23 mouse cellular contexts compared by ENCODE assay signal in the genomic region with DNA sequence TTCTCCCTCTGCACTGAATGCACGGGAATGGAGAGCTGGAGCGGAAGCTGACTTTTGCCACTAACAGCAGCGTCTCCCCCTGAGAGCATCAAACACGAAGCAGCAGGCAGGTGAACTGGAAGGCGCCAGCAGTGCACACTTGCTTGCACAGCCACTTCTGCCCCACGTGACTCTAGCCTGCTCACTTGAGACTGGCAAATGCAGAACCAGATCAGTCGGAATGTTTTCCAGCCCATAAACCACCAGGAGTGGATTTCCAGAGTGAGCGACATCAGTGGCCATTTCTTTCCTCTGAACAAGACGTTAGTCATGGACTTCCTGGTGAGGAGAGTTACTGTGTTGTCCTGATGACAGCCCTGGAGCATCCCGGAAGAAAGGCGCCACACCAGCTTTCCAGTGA.
A peak's percentile ranks its signal among the peaks of the same experiment; 100 is the strongest.
DNase-seq lines count a peak whose midpoint lies in the region; ATAC-seq and TF ChIP-seq lines count a peak whose summit lies in the region.
"Had no signal": no experiment of that assay in that cellular context is flagged by ENCODE, and none has a peak within 500 bp of the region (broad histone marks: within the 10 kb centered on the region; RNA-seq: fewer than 3 reads in every experiment).

No protein-coding gene starts in this region.

- H3K4me1 ChIP-seq in embryonic facial prominence, embryonic 13.5 days = peaks cover 19% of the 10 kb centered on the region
- no peaks in the 10 kb centered on the region for H3K4me1 ChIP-seq in embryonic facial prominence, embryonic 10.5 days
- no peaks in the 10 kb centered on the region for H3K4me1 ChIP-seq in hindbrain, embryonic 16.5 days (ENCODE audit: control insufficient read depth, insufficient read depth, low read depth, low read length)
- H3K4me1 ChIP-seq in hindbrain, postnatal 0 days (ENCODE audit: insufficient read depth, low read length) = no peaks in the 10 kb centered on the region
- H3K4me1 ChIP-seq: forebrain, embryonic 12.5 days; limb, embryonic 10.5 days; stomach, embryonic 15.5 days had no signal

- DNase-seq in embryonic facial prominence, embryonic 10.5 days (ENCODE audit: low spot score) = no peak
- peak; percentile 12 for DNase-seq in kidney, adult 18-20 months
- DNase-seq in kidney, postnatal 10 days = peak; percentile 27
- DNase-seq in retina, embryonic 14.5 days (ENCODE audit: low spot score) = peak; percentile 43
- no peak for DNase-seq in thymus, postnatal 10 days (ENCODE audit: low spot score in 2 of 2)
- no peak for DNase-seq in hindbrain, postnatal 0 days (ENCODE audit: low spot score)
- DNase-seq: adrenal gland, postnatal 14 days; cerebellum, postnatal 10 days; heart, adult 18-20 months; heart, postnatal 36 days; layer of hippocampus, adult 9-11 months; lung, adult 18-20 months; lung, postnatal 14 days; right cerebral cortex, postnatal 25 days had no signal

- no peaks in the 10 kb centered on the region for H3K27me3 ChIP-seq in embryonic facial prominence, embryonic 13.5 days
- H3K27me3 ChIP-seq in embryonic facial prominence, embryonic 10.5 days (replicated peaks; ENCODE audit: low read depth, poor library complexity, severe bottlenecking) = no peaks in the 10 kb centered on the region
- H3K27me3 ChIP-seq in hindbrain, embryonic 16.5 days (replicated peaks; ENCODE audit: control insufficient read depth, insufficient read depth, low read length) = no peaks in the 10 kb centered on the region
- no peaks in the 10 kb centered on the region for H3K27me3 ChIP-seq in hindbrain, postnatal 0 days (ENCODE audit: insufficient read depth, low read length)
- H3K27me3 ChIP-seq: forebrain, embryonic 12.5 days; stomach, embryonic 15.5 days had no signal

- 79% methylated on average over 11 of the region's 11 CpGs for WGBS in embryonic facial prominence, embryonic 13.5 days
- 81% methylated on average over 11 of the region's 11 CpGs for WGBS in embryonic facial prominence, embryonic 10.5 days
- WGBS in hindbrain, embryonic 16.5 days = 70% methylated on average over 11 of the region's 11 CpGs
- WGBS in hindbrain, postnatal 0 days = 69% methylated on average over 11 of the region's 11 CpGs

- no peak for TF ChIP-seq CTCF in hindbrain, postnatal 0 days (IDR thresholded peaks at IDR 0.05; ENCODE audit: low read depth)

- H3K9me3 ChIP-seq in embryonic facial prominence, embryonic 13.5 days = no peaks in the 10 kb centered on the region
- no peaks in the 10 kb centered on the region for H3K9me3 ChIP-seq in embryonic facial prominence, embryonic 10.5 days
- no peaks in the 10 kb centered on the region for H3K9me3 ChIP-seq in hindbrain, embryonic 16.5 days (ENCODE audit: control insufficient read depth, low read length)
- no peaks in the 10 kb centered on the region for H3K9me3 ChIP-seq in hindbrain, postnatal 0 days (ENCODE audit: low read length)
- H3K9me3 ChIP-seq: forebrain, embryonic 12.5 days; limb, embryonic 10.5 days; stomach, embryonic 15.5 days had no signal

- H3K4me3 ChIP-seq in embryonic facial prominence, embryonic 13.5 days = no peak overlapping the region
- no peak overlapping the region for H3K4me3 ChIP-seq in embryonic facial prominence, embryonic 10.5 days
- no peak overlapping the region for H3K4me3 ChIP-seq in hindbrain, embryonic 16.5 days (ENCODE audit: low read length)
- no peak overlapping the region for H3K4me3 ChIP-seq in hindbrain, postnatal 0 days (ENCODE audit: low read length)
- H3K4me3 ChIP-seq: forebrain, embryonic 12.5 days; left cerebral cortex, adult 2 months; limb, embryonic 10.5 days; stomach, embryonic 15.5 days had no signal

- peaks cover 4% of the 10 kb centered on the region; the same call in 1 of the 2 replicates for H3K36me3 ChIP-seq in embryonic facial prominence, embryonic 13.5 days
- H3K36me3 ChIP-seq in embryonic facial prominence, embryonic 10.5 days (replicated peaks) = no peaks in the 10 kb centered on the region
- H3K36me3 ChIP-seq in hindbrain, embryonic 16.5 days (ENCODE audit: control insufficient read depth, insufficient read depth, low read length) = no peaks in the 10 kb centered on the region
- no peaks in the 10 kb centered on the region for H3K36me3 ChIP-seq in hindbrain, postnatal 0 days (ENCODE audit: insufficient read depth, low read length)
- H3K36me3 ChIP-seq: forebrain, embryonic 12.5 days; limb, embryonic 10.5 days; stomach, embryonic 15.5 days had no signal

- H3K27ac ChIP-seq in embryonic facial prominence, embryonic 13.5 days = peak overlapping the region; percentile 12; the same call in 1 of the 2 replicates
- no peak overlapping the region for H3K27ac ChIP-seq in embryonic facial prominence, embryonic 10.5 days (replicated peaks)
- no peak overlapping the region for H3K27ac ChIP-seq in hindbrain, embryonic 16.5 days (ENCODE audit: low read depth, low read length)
- no peak overlapping the region for H3K27ac ChIP-seq in hindbrain, postnatal 0 days
- H3K27ac ChIP-seq: forebrain, embryonic 12.5 days; hindbrain, embryonic 14.5 days; left cerebral cortex, adult 2 months; limb, embryonic 10.5 days; stomach, embryonic 15.5 days had no signal

- no peak overlapping the region for H3K4me2 ChIP-seq in embryonic facial prominence, embryonic 13.5 days
- no peak overlapping the region for H3K4me2 ChIP-seq in hindbrain, embryonic 16.5 days (ENCODE audit: low read length)
- H3K4me2 ChIP-seq in hindbrain, postnatal 0 days (ENCODE audit: low read depth, low read length) = no peak overlapping the region
- H3K4me2 ChIP-seq: forebrain, embryonic 12.5 days; hindbrain, embryonic 14.5 days; stomach, embryonic 15.5 days had no signal

- ATAC-seq in embryonic facial prominence, embryonic 13.5 days (ENCODE audit: insufficient number of reproducible peaks, insufficient read depth, low FRiP score, low TSS enrichment, low read depth) = no peak
- ATAC-seq in hindbrain, embryonic 16.5 days = no peak
- no peak for ATAC-seq in hindbrain, postnatal 0 days
- ATAC-seq: CD4-positive, CD25-positive, alpha-beta regulatory T cell, adult 4 months; intestine, postnatal 0 days had no signal

- 0 out of 2 replicates have a peak overlapping the region, but pooled peaks have one; percentile 27 for H3K9ac ChIP-seq in embryonic facial prominence, embryonic 13.5 days
- H3K9ac ChIP-seq in hindbrain, embryonic 16.5 days (ENCODE audit: low read depth, low read length) = no peak overlapping the region
- H3K9ac ChIP-seq in hindbrain, postnatal 0 days (replicated peaks; ENCODE audit: low read length) = no peak overlapping the region
- H3K9ac ChIP-seq: forebrain, embryonic 12.5 days; hindbrain, embryonic 14.5 days; stomach, embryonic 15.5 days had no signal

Comparison
In these comparisons a context has a peak if more than half of its experiments do, and no peak if none do; other contexts are left out.
1. DNase-seq: peak in kidney, adult 18-20 months (single experiment), kidney, postnatal 10 days (single experiment) and retina, embryonic 14.5 days (single experiment); none in embryonic facial prominence, embryonic 10.5 days (single experiment), thymus, postnatal 10 days (0 of 2) and hindbrain, postnatal 0 days (single experiment).